Mouse (Mus musculus) stomach, embryonic 15.5 days (tissue): ENCODE measurements around the gene Moap1. TPM values are rescaled to one million over a fixed set of nuclear protein-coding genes. Genes with fewer than 3 reads are reported as not detected.

Experiments used
- ATAC-seq: fragments of 200-750 bp; cut with Nextera tagmentation; 2 replicates; pipeline ENCODE4 v1.8.0; 2017; ENCODE audit warnings: low read depth, moderate number of reproducible peaks, moderate TSS enrichment; ENCODE audit not compliant: insufficient read depth, low FRiP score
- H3K27ac ChIP-seq: fragments of 300-500 bp; sonication (generic); 2 replicates; pipeline ENCODE4 v1.5.1; 2015; ENCODE audit warnings: mild to moderate bottlenecking, inconsistent platforms
- H3K27me3 ChIP-seq: fragments of 300-500 bp; sonication (generic); replicated peaks from 2 replicates; pipeline ENCODE4 v1.6.1; 2015; ENCODE audit warnings: inconsistent platforms
- H3K36me3 ChIP-seq: fragments of 300-500 bp; sonication (generic); 2 replicates; pipeline ENCODE4 v1.6.1; 2015; ENCODE audit warnings: inconsistent platforms
- H3K4me1 ChIP-seq: fragments of 300-500 bp; sonication (generic); 2 replicates; pipeline ENCODE4 v1.6.1; 2015; ENCODE audit warnings: inconsistent platforms
- H3K4me2 ChIP-seq: fragments of 300-500 bp; sonication (generic); 2 replicates; pipeline ENCODE4 v1.6.1; 2015; ENCODE audit warnings: mild to moderate bottlenecking, inconsistent platforms
- H3K4me3 ChIP-seq: fragments of 300-500 bp; sonication (generic); replicated peaks from 2 replicates; pipeline ENCODE4 v1.5.1; 2015; ENCODE audit warnings: inconsistent platforms
- H3K9ac ChIP-seq: fragments of 300-500 bp; sonication (generic); 2 replicates; pipeline ENCODE4 v1.6.1; 2015; ENCODE audit warnings: inconsistent platforms
- H3K9me3 ChIP-seq: fragments of 300-500 bp; sonication (generic); 2 replicates; pipeline ENCODE4 v1.6.1; 2016; ENCODE audit warnings: inconsistent platforms
- WGBS: fragments of 180-500 bp; shearing (Covaris S2); methylation state at CpG from one replicate; pipeline ENCODE4 v1.1.7; 2015; 5-methylcytosine and 5-hydroxymethylcytosine counted together
- polyA plus RNA-seq: library from polyadenylated mRNA; unstranded; fragments of >200 nt; fragmentation: Nextera tagmentation; extraction: Ambion mirVana; gene quantifications from 2 replicates; pipeline ENCODE4 v1.2.1, GENCODE M21; 2015

Gene Moap1
- polyA plus RNA-seq, 1 experiment from 2014 or later: 20.7 TPM

GRCm38 (mm10) chr12:102713153-102713865 is 30.2 kb downstream of the Moap1 start:
- Histone ChIP-seq H3K27me3 (no peaks in the 10 kb centered on the region), H3K9me3 (no peaks in the 10 kb centered on the region), H3K4me3 (no peak overlapping the region), H3K4me2 (no peak overlapping the region), H3K27ac (no peak overlapping the region), H3K36me3 (no peaks in the 10 kb centered on the region), H3K9ac (no peak overlapping the region), H3K4me1 (no peaks in the 10 kb centered on the region)
- ATAC-seq: no peak
- 65% methylated on average over 20 of the region's 20 CpGs for WGBS

- Histone ChIP-seq H3K36me3 (no peaks in the 10 kb centered on the region), H3K27me3 (no peaks in the 10 kb centered on the region), H3K9me3 (no peaks in the 10 kb centered on the region), H3K4me3 (no peak overlapping the region), H3K9ac (no peak overlapping the region), H3K27ac (no peak overlapping the region), H3K4me2 (no peak overlapping the region), H3K4me1 (0 out of 2 replicates have a peak, but pooled peaks cover 3% of the 10 kb centered on the region)
- 68% methylated on average over 4 of the region's 4 CpGs for WGBS
- ATAC-seq: no peak
Observed at GRCm38 (mm10) chr12:102710851-102711375, 32.5 kb downstream of the Moap1 start.

GRCm38 (mm10) chr12:102709896-102710295 is 33.6 kb downstream of the Moap1 start:
- no peaks in the 10 kb centered on the region for H3K9me3 ChIP-seq
- H3K4me3 ChIP-seq: no peak overlapping the region
- no peak for ATAC-seq
- no peak overlapping the region for H3K9ac ChIP-seq
- H3K4me2 ChIP-seq: no peak overlapping the region
- H3K27me3 ChIP-seq: no peaks in the 10 kb centered on the region
- no peaks in the 10 kb centered on the region for H3K36me3 ChIP-seq
- 79% methylated on average over 5 of the region's 5 CpGs for WGBS
- H3K27ac ChIP-seq: no peak overlapping the region
- peaks cover 7% of the 10 kb centered on the region; the same call in 1 of the 2 replicates for H3K4me1 ChIP-seq

- Histone ChIP-seq H3K4me3 (no peak overlapping the region), H3K27me3 (no peaks in the 10 kb centered on the region), H3K36me3 (no peaks in the 10 kb centered on the region), H3K4me2 (no peak overlapping the region), H3K4me1 (peaks cover 14% of the 10 kb centered on the region), H3K9ac (no peak overlapping the region), H3K9me3 (no peaks in the 10 kb centered on the region), H3K27ac (no peak overlapping the region)
- ATAC-seq: no peak
- WGBS: 75% methylated on average over 11 of the region's 11 CpGs
Observed at GRCm38 (mm10) chr12:102708220-102708619, 35.2 kb downstream of the Moap1 start.

DNA sequence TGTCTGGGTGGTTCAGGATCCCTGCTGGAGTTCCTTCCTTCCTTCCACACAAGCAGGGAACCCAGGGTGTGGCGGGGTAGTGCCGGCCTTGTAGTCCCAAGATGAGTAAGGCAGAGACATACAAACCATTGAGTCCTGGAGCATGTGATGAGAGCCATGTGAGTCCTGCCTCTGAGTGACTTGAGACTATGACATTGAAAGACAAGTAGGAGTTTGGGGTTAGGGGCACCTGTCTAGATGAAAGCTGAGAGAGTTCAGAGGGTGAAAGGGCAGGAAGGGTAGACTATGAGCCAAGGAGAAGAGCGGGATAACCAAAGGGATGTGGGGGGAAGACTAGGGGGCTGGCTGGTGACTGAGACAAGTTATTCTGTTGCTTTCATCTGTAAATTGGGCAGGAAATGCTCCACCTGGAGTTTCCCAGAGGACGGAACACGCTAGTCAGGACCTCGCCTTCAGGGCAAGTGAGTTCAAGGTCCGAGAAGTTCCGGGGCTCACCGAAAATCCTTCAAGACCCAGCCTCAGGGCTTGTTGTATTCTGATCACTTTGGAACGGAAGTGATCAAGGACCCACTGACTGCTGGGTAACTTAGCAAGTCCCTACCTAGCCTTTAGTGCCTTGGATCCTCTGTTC is 36.5 kb downstream of the Moap1 start:
- Histone ChIP-seq H3K9ac (no peak overlapping the region), H3K36me3 (no peaks in the 10 kb centered on the region), H3K27ac (no peak overlapping the region), H3K4me3 (no peak overlapping the region), H3K4me2 (no peak overlapping the region), H3K4me1 (peaks cover 24% of the 10 kb centered on the region), H3K9me3 (no peaks in the 10 kb centered on the region), H3K27me3 (no peaks in the 10 kb centered on the region)
- WGBS: 87% methylated on average over 10 of the region's 10 CpGs
- ATAC-seq: no peak

GRCm38 (mm10) chr12:102705906-102706640 is 37.4 kb downstream of the Moap1 start:
- no peak for ATAC-seq
- Histone ChIP-seq H3K4me2 (peak overlapping the region; percentile 95), H3K9me3 (no peaks in the 10 kb centered on the region), H3K4me3 (no peak overlapping the region), H3K4me1 (peaks cover 28% of the 10 kb centered on the region), H3K36me3 (no peaks in the 10 kb centered on the region), H3K9ac (no peak overlapping the region), H3K27ac (no peak overlapping the region), H3K27me3 (no peaks in the 10 kb centered on the region)
- 60% methylated on average over 6 of the region's 6 CpGs for WGBS

GRCm38 (mm10) chr12:102705216-102705871 is 38.1 kb downstream of the Moap1 start:
- Histone ChIP-seq H3K27me3 (no peaks in the 10 kb centered on the region), H3K4me1 (peaks cover 30% of the 10 kb centered on the region), H3K27ac (peak overlapping the region; percentile 87), H3K36me3 (no peaks in the 10 kb centered on the region), H3K9ac (peak overlapping the region; percentile 58), H3K4me2 (peak overlapping the region; percentile 95), H3K9me3 (no peaks in the 10 kb centered on the region), H3K4me3 (peak overlapping the region; percentile 81)
- ATAC-seq: peak; percentile 70
- WGBS: 2% methylated on average over 45 of the region's 45 CpGs

GRCm38 (mm10) chr12:102704457-102705198 is 38.8 kb downstream of the Moap1 start, which contains the start of gene Itpk1:
Gene Itpk1, minus strand, starts transcription at chr12:102704930.
- Histone ChIP-seq H3K27me3 (no peaks in the 10 kb centered on the region), H3K27ac (peak within 1 kb of the TSS; percentile 87), H3K4me2 (peak within 1 kb of the TSS; percentile 95), H3K36me3 (no peaks in the 10 kb centered on the region), H3K9ac (peak within 1 kb of the TSS; percentile 69), H3K4me1 (peaks cover 30% of the 10 kb centered on the region), H3K9me3 (no peaks in the 10 kb centered on the region), H3K4me3 (peak within 1 kb of the TSS; percentile 81)
- peak; percentile 92 for ATAC-seq
- WGBS: under 1% methylated on average over 72 of the region's 105 CpGs

GRCm38 (mm10) chr12:102703921-102704408 is 39.5 kb downstream of the Moap1 start:
- Histone ChIP-seq H3K4me3 (peak overlapping the region; percentile 81), H3K27me3 (no peaks in the 10 kb centered on the region), H3K27ac (peak overlapping the region; percentile 71), H3K9me3 (no peaks in the 10 kb centered on the region), H3K4me2 (peak overlapping the region; percentile 95), H3K9ac (peak overlapping the region; percentile 69), H3K36me3 (no peaks in the 10 kb centered on the region), H3K4me1 (peaks cover 35% of the 10 kb centered on the region)
- WGBS: 13% methylated on average over 17 of the region's 17 CpGs
- no peak for ATAC-seq

GRCm38 (mm10) chr12:102703441-102703840 is 40.0 kb downstream of the Moap1 start:
- Histone ChIP-seq H3K4me1 (peaks cover 39% of the 10 kb centered on the region), H3K27ac (0 out of 2 replicates have a peak overlapping the region, but pooled peaks have one; percentile 71)
- WGBS: 46% methylated on average over 6 of the region's 6 CpGs

DNA sequence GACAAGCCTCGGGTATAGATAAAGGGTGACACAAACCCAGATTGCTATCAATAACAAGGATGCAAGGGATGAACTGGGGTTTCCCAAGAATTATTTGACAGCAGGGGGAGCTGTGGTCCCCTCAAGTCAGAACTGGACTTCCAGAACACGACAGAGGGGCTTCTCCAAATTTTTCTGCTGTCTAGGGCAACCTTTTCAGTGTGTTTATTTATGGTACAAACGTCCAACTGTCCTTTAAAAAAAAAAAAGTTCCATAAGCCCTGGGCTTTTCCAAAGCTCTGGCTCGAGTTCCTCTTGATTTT is 40.4 kb downstream of the Moap1 start:
- H3K27ac ChIP-seq: 0 out of 2 replicates have a peak overlapping the region, but pooled peaks have one; percentile 37
- H3K36me3 ChIP-seq: no peaks in the 10 kb centered on the region
- no peaks in the 10 kb centered on the region for H3K9me3 ChIP-seq
- peak overlapping the region; percentile 95 for H3K4me2 ChIP-seq
- peak overlapping the region; percentile 81 for H3K4me3 ChIP-seq
- WGBS: 8% methylated on average over 4 of the region's 4 CpGs
- no peak overlapping the region for H3K9ac ChIP-seq
- H3K27me3 ChIP-seq: no peaks in the 10 kb centered on the region
- H3K4me1 ChIP-seq: peaks cover 43% of the 10 kb centered on the region
- no peak for ATAC-seq

More at GRCm38 (mm10) chr12:102703441-102703840, 40.0 kb downstream of the Moap1 start:
- no peak overlapping the region for H3K9ac ChIP-seq
- peak overlapping the region; percentile 81 for H3K4me3 ChIP-seq
- ATAC-seq: no peak
- no peaks in the 10 kb centered on the region for H3K27me3 ChIP-seq
- H3K9me3 ChIP-seq: no peaks in the 10 kb centered on the region
- H3K4me2 ChIP-seq: peak overlapping the region; percentile 95
- no peaks in the 10 kb centered on the region for H3K36me3 ChIP-seq
